Mouse (Mus musculus) forebrain, embryonic 15.5 days (tissue): ENCODE results near the gene Cd200r1. TPM values are rescaled to one million over a fixed set of nuclear protein-coding genes. Genes with fewer than 3 reads are reported as not detected.

Experiments
- ATAC-seq: fragments of 200-750 bp; cut with Nextera tagmentation; replicated peaks from 2 replicates; pipeline ENCODE4 v1.8.0; 2017; ENCODE audit warnings: mild to moderate bottlenecking, moderate TSS enrichment, moderate library complexity
- H3K27ac ChIP-seq: fragments of 300-500 bp; sonication (generic); replicated peaks from 2 replicates; pipeline ENCODE4 v1.5.1; 2015; ENCODE audit warnings: mild to moderate bottlenecking, inconsistent platforms
- H3K27me3 ChIP-seq: fragments of 300-500 bp; sonication (generic); 2 replicates; pipeline ENCODE4 v1.6.1; 2015; ENCODE audit warnings: inconsistent platforms
- H3K36me3 ChIP-seq: fragments of 300-500 bp; sonication (generic); 2 replicates; pipeline ENCODE4 v1.6.1; 2015; ENCODE audit warnings: mild to moderate bottlenecking, inconsistent platforms
- H3K4me1 ChIP-seq: fragments of 300-500 bp; sonication (generic); 2 replicates; pipeline ENCODE4 v1.6.1; 2015; ENCODE audit warnings: inconsistent platforms
- H3K4me2 ChIP-seq: fragments of 300-500 bp; sonication (generic); replicated peaks from 2 replicates; pipeline ENCODE4 v1.6.1; 2015; ENCODE audit warnings: mild to moderate bottlenecking, inconsistent platforms
- H3K4me3 ChIP-seq: fragments of 300-500 bp; sonication (generic); 2 replicates; pipeline ENCODE4 v1.5.1; 2015; ENCODE audit warnings: mild to moderate bottlenecking, inconsistent platforms
- H3K9ac ChIP-seq: fragments of 300-500 bp; sonication (generic); replicated peaks from 2 replicates; pipeline ENCODE4 v1.6.1; 2015; ENCODE audit warnings: mild to moderate bottlenecking, inconsistent platforms
- H3K9me3 ChIP-seq: fragments of 300-500 bp; sonication (generic); 2 replicates; pipeline ENCODE4 v1.6.1; 2016; ENCODE audit warnings: inconsistent platforms
- WGBS: fragments of 180-500 bp; shearing (Covaris S2); methylation state at CpG from one replicate; pipeline ENCODE4 v1.1.7; 2015; ENCODE audit warnings: mixed read lengths; 5-methylcytosine and 5-hydroxymethylcytosine counted together
- polyA plus RNA-seq: library from polyadenylated mRNA; unstranded; fragments of >200 nt; fragmentation: Nextera tagmentation; extraction: Ambion mirVana; gene quantifications from 2 replicates; pipeline ENCODE4 v1.2.1, GENCODE M21; 2015

Cd200r1 gene
- polyA plus RNA-seq, 1 experiment from 2014 or later: 0.46 TPM

DNA sequence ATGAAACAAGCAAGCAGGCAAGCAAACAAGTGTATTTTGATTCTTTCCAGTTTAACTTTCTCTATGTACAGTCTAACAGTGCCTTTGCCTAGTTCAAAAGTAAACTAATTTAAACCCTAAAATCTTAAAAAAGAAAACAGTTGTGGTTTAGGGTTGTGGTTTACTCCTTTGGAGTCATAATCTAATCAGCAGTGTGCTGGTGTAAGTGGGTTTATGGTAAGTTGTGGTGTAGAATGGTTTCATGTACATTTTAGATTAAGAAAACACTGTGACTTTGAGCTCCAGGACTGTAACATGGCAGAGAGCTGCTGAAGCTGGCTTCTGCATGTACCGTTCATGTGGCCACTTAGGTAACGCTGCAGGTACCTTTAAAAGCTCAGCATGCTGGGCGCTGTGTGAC is 38.0 kb upstream of the Cd200r1 start:
- 100% methylated on average over 3 of the region's 3 CpGs for WGBS
- ATAC-seq: no peak
- Histone ChIP-seq H3K9me3 (no peaks in the 10 kb centered on the region), H3K4me3 (no peak overlapping the region), H3K4me2 (no peak overlapping the region), H3K4me1 (peaks cover 27% of the 10 kb centered on the region), H3K27me3 (no peaks in the 10 kb centered on the region), H3K27ac (no peak overlapping the region), H3K36me3 (peaks cover 18% of the 10 kb centered on the region), H3K9ac (no peak overlapping the region)

DNA sequence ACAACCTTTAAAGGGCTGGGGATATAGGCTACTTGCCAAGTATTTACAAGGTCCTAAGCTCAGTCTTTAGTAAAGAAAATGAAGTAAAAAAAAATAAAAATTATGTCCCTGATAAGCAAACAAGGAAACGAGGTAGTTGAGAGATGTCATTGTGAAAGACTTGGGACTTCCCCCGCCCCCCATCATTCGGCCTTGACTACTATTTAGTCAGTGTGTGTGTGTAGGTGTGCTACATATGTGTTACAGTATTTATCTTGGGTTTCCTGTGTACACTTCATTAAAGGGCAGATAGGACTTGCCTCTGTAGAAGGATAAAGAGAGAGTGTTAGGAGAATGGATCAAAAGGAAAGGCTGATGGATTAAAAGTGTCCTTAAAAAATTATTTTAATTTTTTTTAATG is 31.5 kb upstream of the Cd200r1 start:
- ATAC-seq: no peak
- Histone ChIP-seq H3K27ac (no peak overlapping the region), H3K27me3 (no peaks in the 10 kb centered on the region), H3K4me1 (no peaks in the 10 kb centered on the region), H3K4me3 (no peak overlapping the region), H3K4me2 (no peak overlapping the region), H3K9ac (no peak overlapping the region), H3K9me3 (no peaks in the 10 kb centered on the region), H3K36me3 (peaks cover 75% of the 10 kb centered on the region)
- WGBS: 88% methylated on average over 3 of the region's 3 CpGs

DNA sequence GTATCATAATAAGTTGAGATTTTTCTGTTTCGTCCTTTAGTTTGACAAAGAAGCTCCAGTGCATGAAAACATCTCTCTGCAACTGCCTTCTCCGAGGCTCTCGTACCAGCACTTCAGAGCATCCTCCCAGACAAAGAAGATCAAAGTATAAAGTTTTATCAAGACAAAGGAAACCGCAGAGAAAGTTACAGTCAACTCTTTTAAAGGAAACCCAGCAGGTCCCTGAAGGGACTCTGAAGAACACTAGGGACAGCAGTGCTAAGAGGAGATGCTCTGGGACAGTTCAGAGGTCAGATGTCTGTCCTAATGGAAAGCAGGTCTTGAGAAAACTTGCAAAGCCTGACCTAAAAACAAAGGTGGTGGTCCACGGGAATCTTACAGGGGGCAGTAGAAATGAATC is 29.9 kb upstream of the Cd200r1 start:
- Histone ChIP-seq H3K27me3 (no peaks in the 10 kb centered on the region), H3K9me3 (no peaks in the 10 kb centered on the region), H3K9ac (no peak overlapping the region), H3K4me3 (no peak overlapping the region), H3K36me3 (peaks cover 80% of the 10 kb centered on the region), H3K4me1 (no peaks in the 10 kb centered on the region), H3K27ac (no peak overlapping the region), H3K4me2 (no peak overlapping the region)
- ATAC-seq: no peak
- 89% methylated on average over 5 of the region's 5 CpGs for WGBS

DNA sequence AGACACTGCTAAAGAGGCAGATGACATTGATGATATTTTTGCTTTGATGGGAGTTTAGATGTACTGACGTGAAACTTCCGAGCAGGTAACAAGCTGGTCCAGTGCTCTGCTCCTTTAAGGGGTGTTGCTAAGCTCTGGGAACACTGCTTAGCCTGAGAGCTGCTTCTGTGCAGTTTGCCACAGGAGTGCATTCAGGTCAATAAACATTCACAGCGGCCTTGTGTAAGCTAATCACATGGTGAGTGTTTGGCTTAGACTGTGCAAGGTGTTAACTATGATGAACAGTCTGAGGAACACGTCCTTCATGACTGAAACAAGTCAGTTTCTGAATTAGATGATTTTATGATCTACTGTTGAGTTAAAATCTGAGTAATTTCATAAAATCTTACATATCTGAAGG is 29.4 kb upstream of the Cd200r1 start:
- Histone ChIP-seq H3K27me3 (no peaks in the 10 kb centered on the region), H3K9me3 (no peaks in the 10 kb centered on the region), H3K36me3 (peaks cover 80% of the 10 kb centered on the region), H3K4me3 (no peak overlapping the region), H3K4me1 (no peaks in the 10 kb centered on the region), H3K4me2 (no peak overlapping the region), H3K9ac (no peak overlapping the region), H3K27ac (no peak overlapping the region)
- no peak for ATAC-seq
- 85% methylated on average over 4 of the region's 4 CpGs for whole genome bisulfite sequencing

DNA sequence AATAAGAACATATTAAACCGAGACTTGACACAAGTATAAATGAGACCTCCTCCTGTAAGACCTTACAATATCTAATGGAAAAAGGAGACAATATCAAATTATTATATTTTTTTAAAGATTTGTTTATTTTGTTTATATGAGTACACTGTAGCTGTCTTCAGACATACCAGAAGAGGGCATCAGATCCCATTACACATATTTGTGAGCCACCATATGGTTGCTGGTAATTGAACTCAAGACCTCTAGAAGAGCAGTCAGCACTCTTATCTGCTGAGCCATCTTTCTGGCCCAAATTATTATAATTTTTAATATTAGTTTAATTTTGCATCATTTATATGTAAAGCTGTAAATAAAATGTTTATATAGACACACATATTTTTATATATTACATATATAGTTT is 22.8 kb upstream of the Cd200r1 start:
- Histone ChIP-seq H3K27ac (no peak overlapping the region), H3K27me3 (no peaks in the 10 kb centered on the region), H3K4me1 (peaks cover 18% of the 10 kb centered on the region), H3K4me3 (no peak overlapping the region), H3K36me3 (peaks cover 27% of the 10 kb centered on the region), H3K9me3 (no peaks in the 10 kb centered on the region), H3K9ac (no peak overlapping the region), H3K4me2 (no peak overlapping the region)
- no peak for ATAC-seq
- 96% methylated on average over 1 of the region's 1 CpGs for WGBS

DNA sequence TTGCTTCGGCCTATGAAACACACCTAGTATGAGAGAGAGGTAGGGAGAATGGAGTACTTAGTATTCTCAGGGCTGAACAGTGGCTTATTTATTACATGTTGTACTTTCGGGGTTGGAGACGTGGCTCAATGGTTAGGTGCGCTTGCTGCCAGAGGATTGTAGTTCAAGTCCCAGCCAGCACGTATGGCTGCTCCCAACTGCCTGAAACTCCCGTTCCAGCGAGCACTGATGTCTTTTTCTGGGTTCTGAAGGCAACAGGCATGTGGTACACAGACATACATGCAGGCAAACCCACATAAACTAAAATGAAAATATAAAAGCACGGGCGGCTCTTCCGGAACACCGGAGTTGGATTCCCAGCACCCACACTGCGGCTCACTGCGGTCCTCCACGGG is 20.1 kb upstream of the Cd200r1 start:
- ATAC-seq: no peak
- 7% methylated on average over 14 of the region's 14 CpGs for WGBS
- peak overlapping the region; percentile 95 for H3K4me3 ChIP-seq

DNA sequence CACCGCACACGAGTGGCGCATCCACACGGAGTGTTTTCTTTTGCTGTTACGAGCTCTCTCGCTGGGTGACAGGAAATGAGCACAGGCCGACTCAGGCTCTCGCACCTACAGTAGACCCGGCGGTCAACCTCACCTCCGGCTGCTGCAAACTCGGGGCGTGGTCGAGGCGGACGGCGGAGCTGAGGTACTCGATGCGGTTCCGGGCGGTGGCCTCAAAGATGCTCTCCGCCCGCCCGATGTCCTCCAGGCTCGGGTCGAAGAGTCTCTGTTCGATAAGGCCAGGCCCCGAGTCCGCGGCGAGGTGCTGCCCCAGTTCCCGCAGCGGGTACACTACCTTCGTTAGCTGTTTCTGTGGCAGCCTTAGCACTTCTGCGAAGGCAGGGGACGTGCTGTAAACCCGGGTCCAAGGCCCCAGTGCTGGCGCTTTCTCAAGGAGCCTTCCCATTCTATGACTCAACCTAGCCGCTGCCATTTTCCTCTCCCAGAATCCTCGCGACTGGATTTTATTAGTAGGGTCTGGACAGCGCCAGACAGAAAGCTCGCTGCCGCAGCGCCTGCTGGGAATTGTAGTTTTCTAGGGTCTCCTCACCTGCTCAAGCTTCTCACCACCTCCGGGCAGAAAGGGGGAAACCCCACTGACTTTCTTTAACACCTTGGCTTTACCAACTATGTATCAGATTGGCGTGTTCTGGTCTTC is 19.5 kb upstream of the Cd200r1 start, which contains the start of gene Gtpbp8:
Gene Gtpbp8 (minus strand): TSS at position 498 of the 697 bp plus-strand sequence.
- Histone ChIP-seq H3K4me2 (peak within 1 kb of the TSS; percentile 86), H3K27me3 (no peaks in the 10 kb centered on the region), H3K9me3 (no peaks in the 10 kb centered on the region), H3K27ac (peak within 1 kb of the TSS; percentile 98), H3K9ac (peak within 1 kb of the TSS; percentile 97), H3K4me3 (peak within 1 kb of the TSS; percentile 95), H3K4me1 (peaks cover 18% of the 10 kb centered on the region), H3K36me3 (peaks cover 7% of the 10 kb centered on the region; the same call in 1 of the 2 replicates)
- under 1% methylated on average over 47 of the region's 47 CpGs for WGBS
- ATAC-seq: peak; percentile 96

More for the DNA sequence above, 20.1 kb upstream of the Cd200r1 start:
- H3K9ac ChIP-seq: peak overlapping the region; percentile 97
- no peaks in the 10 kb centered on the region for H3K9me3 ChIP-seq
- peaks cover 7% of the 10 kb centered on the region; the same call in 1 of the 2 replicates for H3K36me3 ChIP-seq
- no peaks in the 10 kb centered on the region for H3K27me3 ChIP-seq
- H3K4me1 ChIP-seq: peaks cover 18% of the 10 kb centered on the region
- peak overlapping the region; percentile 98 for H3K27ac ChIP-seq
- peak overlapping the region; percentile 86 for H3K4me2 ChIP-seq

DNA sequence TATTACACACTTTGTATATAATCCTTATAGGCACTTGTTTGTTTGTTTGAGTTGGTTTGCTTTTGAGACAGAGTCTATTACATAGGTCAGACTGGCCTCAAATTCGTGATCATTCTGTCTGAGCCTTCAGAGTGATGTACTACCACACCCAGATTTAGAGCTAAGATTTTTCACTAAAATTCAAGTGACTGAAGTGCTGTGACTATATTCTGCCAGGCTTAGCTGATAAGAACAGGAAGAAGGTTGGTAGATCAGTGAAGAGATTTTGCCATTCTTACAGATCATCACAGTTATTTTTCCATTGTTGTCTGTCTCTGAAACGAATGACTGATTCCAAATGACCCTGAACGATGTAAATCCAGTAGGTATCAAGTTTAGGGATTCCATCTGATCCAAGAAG is 17.5 kb upstream of the Cd200r1 start:
- H3K27ac ChIP-seq: no peak overlapping the region
- no peaks in the 10 kb centered on the region for H3K9me3 ChIP-seq
- no peaks in the 10 kb centered on the region for H3K27me3 ChIP-seq
- H3K9ac ChIP-seq: no peak overlapping the region
- peaks cover 18% of the 10 kb centered on the region for H3K4me1 ChIP-seq
- 58% methylated on average over 3 of the region's 3 CpGs for WGBS
- H3K4me3 ChIP-seq: no peak overlapping the region
- no peaks in the 10 kb centered on the region for H3K36me3 ChIP-seq
- ATAC-seq: no peak
- no peak overlapping the region for H3K4me2 ChIP-seq

DNA sequence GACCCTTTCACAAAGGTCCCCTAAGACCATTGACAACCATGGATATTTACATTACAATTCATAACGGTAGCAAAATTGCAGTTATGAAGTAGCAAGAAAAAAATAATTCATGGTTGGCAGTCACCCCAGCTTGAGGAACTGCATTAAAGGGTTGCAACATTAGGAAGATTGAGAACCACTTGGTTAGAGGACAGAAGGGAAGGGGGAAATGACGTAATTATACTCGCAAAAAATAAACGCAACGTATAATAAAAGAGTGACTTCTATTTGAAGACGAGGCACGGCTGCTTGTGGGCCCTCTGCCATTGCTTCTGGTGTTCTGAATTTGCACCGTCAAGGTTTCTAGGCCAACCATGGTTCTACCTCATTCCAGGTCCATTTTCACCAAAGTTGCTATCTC is 7.8 kb upstream of the Cd200r1 start:
- Histone ChIP-seq H3K4me2 (no peak overlapping the region), H3K27ac (no peak overlapping the region), H3K9me3 (no peaks in the 10 kb centered on the region), H3K27me3 (no peaks in the 10 kb centered on the region), H3K4me3 (no peak overlapping the region), H3K4me1 (no peaks in the 10 kb centered on the region), H3K36me3 (no peaks in the 10 kb centered on the region), H3K9ac (no peak overlapping the region)
- no peak for ATAC-seq
- WGBS: 90% methylated on average over 8 of the region's 8 CpGs

DNA sequence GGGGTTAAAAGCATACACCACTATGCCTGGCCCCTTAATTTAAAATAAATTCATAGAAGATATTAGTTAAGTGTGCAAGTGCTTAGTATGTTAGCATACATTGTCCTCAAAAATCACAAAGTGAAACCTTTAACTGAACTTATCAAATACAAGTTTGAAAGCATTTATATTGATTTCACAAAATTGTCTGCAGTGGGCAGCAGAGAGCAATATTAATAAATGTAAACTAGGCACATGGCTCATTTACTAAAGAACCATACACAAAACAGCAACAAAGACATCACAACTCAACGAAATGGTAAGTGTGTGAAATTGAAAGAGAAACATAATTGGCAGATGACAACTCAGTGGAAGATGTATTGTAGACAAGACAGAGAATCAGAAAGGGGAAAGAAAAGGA is 3.7 kb upstream of the Cd200r1 start:
- Histone ChIP-seq H3K4me1 (no peaks in the 10 kb centered on the region), H3K4me2 (no peak overlapping the region), H3K9ac (no peak overlapping the region), H3K27ac (no peak overlapping the region), H3K27me3 (no peaks in the 10 kb centered on the region), H3K4me3 (no peak overlapping the region), H3K9me3 (no peaks in the 10 kb centered on the region), H3K36me3 (no peaks in the 10 kb centered on the region)
- ATAC-seq: no peak
- WGBS: 63% methylated on average over 1 of the region's 1 CpGs

DNA sequence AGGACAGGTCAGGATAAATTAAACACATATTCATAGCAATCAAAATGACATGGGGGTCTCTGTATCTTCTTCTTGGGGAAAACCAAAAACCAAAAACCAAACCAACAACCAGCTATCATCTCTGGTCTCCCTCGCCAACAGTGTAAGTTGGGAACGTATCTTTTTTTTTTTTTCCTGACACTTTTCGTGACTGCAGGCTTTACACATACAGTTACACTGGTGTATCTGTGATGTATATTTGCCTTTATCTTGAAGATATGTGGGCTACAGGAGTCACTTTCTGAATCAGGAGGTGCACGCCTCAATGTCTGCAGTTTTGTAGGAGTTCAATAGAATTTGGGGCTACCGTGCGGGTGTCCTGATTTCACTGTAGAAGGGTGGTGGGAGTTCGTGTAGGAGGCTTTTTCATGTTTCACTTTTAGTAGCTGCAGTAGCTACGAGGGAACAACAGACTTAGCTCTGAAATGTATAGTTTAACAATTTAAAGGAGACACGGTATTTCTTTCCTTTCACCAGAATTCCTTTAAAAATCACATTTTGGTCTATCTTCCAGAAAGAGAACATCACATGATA is 870 bp downstream of the Cd200r1 start:
- H3K27me3 ChIP-seq: no peaks in the 10 kb centered on the region
- no peak overlapping the region for H3K27ac ChIP-seq
- H3K4me2 ChIP-seq: no peak overlapping the region
- H3K9ac ChIP-seq: no peak overlapping the region
- H3K4me1 ChIP-seq: no peaks in the 10 kb centered on the region
- no peak for ATAC-seq
- WGBS: 87% methylated on average over 9 of the region's 9 CpGs
- no peaks in the 10 kb centered on the region for H3K9me3 ChIP-seq
- H3K36me3 ChIP-seq: no peaks in the 10 kb centered on the region
- no peak overlapping the region for H3K4me3 ChIP-seq

DNA sequence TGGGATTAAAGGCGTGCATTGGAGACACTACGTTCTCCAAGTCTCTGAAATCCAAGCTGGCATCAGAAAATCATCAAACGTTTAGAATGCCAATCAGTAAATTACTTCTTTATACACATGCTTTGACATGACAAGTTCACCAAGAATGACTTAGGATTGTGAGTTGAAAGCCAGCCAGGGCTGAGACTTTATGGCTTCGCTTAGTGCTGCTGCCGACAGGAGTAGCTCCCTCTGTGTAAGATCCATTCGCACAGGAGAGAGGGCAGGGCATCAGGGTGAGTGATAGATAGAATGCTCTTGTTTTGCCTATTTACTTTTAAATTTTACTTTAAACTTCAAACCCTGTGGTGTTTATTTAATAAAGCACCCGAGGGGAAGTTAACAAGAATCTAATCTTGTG is 2.0 kb downstream of the Cd200r1 start:
- no peaks in the 10 kb centered on the region for H3K27me3 ChIP-seq
- H3K27ac ChIP-seq: no peak overlapping the region
- H3K9ac ChIP-seq: no peak overlapping the region
- no peaks in the 10 kb centered on the region for H3K4me1 ChIP-seq
- no peaks in the 10 kb centered on the region for H3K9me3 ChIP-seq
- H3K36me3 ChIP-seq: no peaks in the 10 kb centered on the region
- H3K4me2 ChIP-seq: no peak overlapping the region
- 91% methylated on average over 7 of the region's 7 CpGs for WGBS
- no peak overlapping the region for H3K4me3 ChIP-seq
- ATAC-seq: no peak

DNA sequence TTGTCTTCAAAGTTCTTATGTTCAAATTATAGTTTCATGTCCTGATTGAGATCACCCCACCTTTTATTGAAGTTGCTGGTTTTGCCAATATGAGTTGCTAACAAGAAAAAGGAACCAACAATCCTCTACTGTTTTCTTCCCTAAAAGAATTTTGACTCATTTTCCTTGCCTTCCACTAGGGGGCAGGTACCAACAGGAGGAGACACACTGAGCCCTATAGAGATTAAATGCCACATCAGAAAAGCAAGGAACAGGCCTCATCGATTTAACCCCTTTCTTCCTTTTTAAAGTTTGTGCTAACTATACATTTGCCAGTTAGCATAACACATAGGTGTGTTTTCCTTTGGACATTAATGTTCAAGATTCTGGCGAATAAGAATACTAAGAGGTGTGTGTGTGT is 2.4 kb downstream of the Cd200r1 start:
- H3K9me3 ChIP-seq: no peaks in the 10 kb centered on the region
- H3K27ac ChIP-seq: no peak overlapping the region
- H3K9ac ChIP-seq: no peak overlapping the region
- no peaks in the 10 kb centered on the region for H3K27me3 ChIP-seq
- H3K36me3 ChIP-seq: no peaks in the 10 kb centered on the region
- ATAC-seq: 0 out of 2 replicates have a peak, but pooled peaks have one; percentile 53
- 48% methylated on average over 2 of the region's 2 CpGs for WGBS
- no peak overlapping the region for H3K4me3 ChIP-seq
- no peak overlapping the region for H3K4me2 ChIP-seq
- H3K4me1 ChIP-seq: no peaks in the 10 kb centered on the region
